Mouse (Mus musculus) bone marrow macrophage, adult 2 months (primary cell): ENCODE results near the gene H60c.

ENCODE experiments used
- CTCF ChIP-seq: IDR thresholded peaks from 2 replicates; pipeline ENCODE4 v1.5.1; 2012; ENCODE audit warnings: low read depth, mild to moderate bottlenecking, low read length, moderate library complexity
- POLR2A ChIP-seq: IDR thresholded peaks from 2 replicates; pipeline ENCODE4 v1.6.1; 2012; ENCODE audit warnings: mild to moderate bottlenecking, low read depth, low read length, borderline replicate concordance

DNA sequence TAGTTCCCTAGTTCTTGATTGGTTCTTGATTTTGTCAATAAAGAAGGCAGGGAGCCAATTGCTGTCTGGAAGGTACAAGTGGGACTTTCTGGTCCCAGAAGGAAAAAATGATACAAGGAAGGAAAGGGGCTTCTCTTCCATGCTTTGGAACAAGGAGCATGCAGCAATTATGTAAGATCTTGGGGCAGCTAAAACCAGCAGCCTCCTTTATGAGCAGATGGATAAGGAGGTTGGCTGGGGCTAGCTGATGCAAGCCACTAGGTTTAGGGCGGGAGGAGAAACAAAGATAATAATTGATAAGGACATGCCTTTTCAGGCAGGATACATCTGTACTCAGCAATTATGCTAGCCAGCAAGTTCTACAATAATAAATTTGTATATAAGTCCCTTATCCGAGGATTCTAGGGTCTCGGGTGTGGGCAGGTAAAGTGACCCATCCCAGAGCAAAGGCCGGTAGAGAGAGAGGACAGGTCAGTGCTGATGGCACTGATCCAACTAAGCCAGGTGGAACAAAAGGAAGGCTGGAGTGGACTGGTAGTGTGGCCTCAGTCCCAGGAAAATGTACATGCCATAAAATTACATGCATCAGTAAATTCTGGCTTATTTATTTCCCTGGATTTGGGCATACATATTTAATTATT is 40.7 kb upstream of the H60c start:
- no peak for TF ChIP-seq POLR2A
- no peak for TF ChIP-seq CTCF
